Mouse (Mus musculus) spleen, adult 2 months (tissue): Measurements from ENCODE around the gene Hils1.

Source experiments
- CTCF ChIP-seq: fragments of 200-500 bp; IDR thresholded peaks from 2 replicates; pipeline ENCODE4 v1.5.1; 2011; ENCODE audit warnings: mild to moderate bottlenecking, inconsistent platforms; ENCODE audit not compliant: insufficient read depth, insufficient read length, insufficient replicate concordance; ENCODE audit errors: extremely low read depth
- POLR2A ChIP-seq: fragments of 200-500 bp; IDR thresholded peaks from 2 replicates; pipeline ENCODE4 v1.6.1; 2011; ENCODE audit warnings: low read depth, low read length, inconsistent platforms

DNA sequence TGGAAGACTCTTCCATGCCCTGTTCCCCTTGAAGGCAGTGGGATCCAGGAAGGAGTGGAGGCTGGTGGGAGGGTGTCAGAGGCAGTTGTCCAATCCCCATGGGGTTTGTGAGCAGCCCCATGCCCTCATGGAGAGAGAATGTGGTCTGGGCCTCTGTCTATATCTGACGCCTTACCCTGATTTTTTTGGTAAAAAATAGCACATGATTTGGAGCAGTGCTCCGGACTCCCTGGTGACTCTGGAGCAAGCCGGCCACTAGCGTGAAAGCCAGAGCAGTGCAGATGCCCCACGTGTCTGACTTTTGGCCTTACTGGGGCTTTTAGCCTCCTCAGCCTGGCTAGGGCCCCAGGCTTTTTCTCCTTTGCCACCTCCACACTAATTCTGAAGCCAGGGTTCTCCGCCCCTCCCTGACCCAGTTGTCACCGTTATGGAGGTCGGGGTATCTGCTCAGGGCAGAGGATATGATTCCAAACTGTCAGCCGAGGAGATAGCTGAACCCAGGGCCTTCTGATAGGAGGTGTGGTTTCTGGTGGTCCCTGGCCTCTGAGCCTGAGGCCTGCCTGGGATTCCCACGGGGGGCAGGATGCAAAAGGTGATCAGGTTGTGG, 26.9 kb downstream of the Hils1 start:
- TF ChIP-seq CTCF = no peak
- no peak for TF ChIP-seq POLR2A
